Mouse (Mus musculus) MEL (cell line): Measurements from ENCODE around the gene Hnrnpul1. TPM values are rescaled to one million over a fixed set of nuclear protein-coding genes. Genes with fewer than 3 reads are reported as not detected.

Experiments
- DNase-seq: peaks from one replicate; pipeline ENCODE4 v3.0.0; 2011; ENCODE audit warnings: low read depth, low spot score
- H3K27ac ChIP-seq: 2 replicates; pipeline ENCODE4 v1.5.1; 2012; ENCODE audit warnings: low read depth, mild to moderate bottlenecking, control low read depth, low read length, moderate library complexity; ENCODE audit not compliant: control insufficient read depth
- H3K27me3 ChIP-seq, 2 experiments: fragments of 150-350 bp in 1 of 2; sonication (generic) in 1 of 2; 2 replicates each; pipeline ENCODE4 v1.6.1; 2012; ENCODE audit warnings: low read length in 2 of 2, mild to moderate bottlenecking in 2 of 2, improper control_type of control experiment in 1 of 2, moderate library complexity in 1 of 2; ENCODE audit not compliant: insufficient read depth in 2 of 2, control insufficient read depth in 1 of 2
- H3K36me3 ChIP-seq, 2 experiments: 2 replicates each; pipeline ENCODE4 v1.6.1; 2012 to 2014; ENCODE audit warnings: low read length in 2 of 2, improper control_type of control experiment in 1 of 2, inconsistent platforms in 1 of 2, mild to moderate bottlenecking in 1 of 2; ENCODE audit not compliant: insufficient read depth in 2 of 2, control insufficient read depth in 1 of 2
- H3K4me1 ChIP-seq, 2 experiments: fragments of 150-350 bp in 1 of 2; sonication (generic) in 1 of 2; 2 replicates each; pipeline ENCODE4 v1.6.1; 2012; ENCODE audit warnings: low read length in 2 of 2, improper control_type of control experiment in 1 of 2, mild to moderate bottlenecking in 1 of 2; ENCODE audit not compliant: insufficient read depth in 2 of 2, control insufficient read depth in 1 of 2
- H3K4me3 ChIP-seq, 2 experiments: fragments of 150-350 bp in 1 of 2; sonication (generic) in 1 of 2; 2 replicates each; pipeline ENCODE4 v1.5.1; 2012; ENCODE audit warnings: low read depth in 2 of 2, low read length in 2 of 2, mild to moderate bottlenecking in 2 of 2, moderate library complexity in 2 of 2, control low read depth in 1 of 2, improper control_type of control experiment in 1 of 2; ENCODE audit not compliant: control insufficient read depth in 1 of 2, insufficient read depth in 1 of 2
- H3K79me2 ChIP-seq: 2 replicates; pipeline ENCODE4 v1.6.1; 2012; ENCODE audit warnings: mild to moderate bottlenecking, low read length, moderate library complexity; ENCODE audit not compliant: control insufficient read depth, poor library complexity, insufficient read depth
- H3K9ac ChIP-seq: 2 replicates; pipeline ENCODE4 v1.6.1; 2012; ENCODE audit warnings: low read depth, mild to moderate bottlenecking, control low read depth, low read length, moderate library complexity; ENCODE audit not compliant: control insufficient read depth, poor library complexity, severe bottlenecking
- H3K9me3 ChIP-seq: fragments of 150-350 bp; sonication (generic); replicated peaks from 2 replicates; pipeline ENCODE4 v1.6.1; 2012; ENCODE audit warnings: mild to moderate bottlenecking, low read length, improper control_type of control experiment, moderate library complexity; ENCODE audit not compliant: insufficient read depth
- CHD1 ChIP-seq: IDR thresholded peaks from 2 replicates; pipeline ENCODE4 v1.6.1; 2012; ENCODE audit warnings: low read depth, mild to moderate bottlenecking, inconsistent platforms, low read length, improper control_type of control experiment
- E2F4 ChIP-seq: IDR thresholded peaks from 2 replicates; pipeline ENCODE4 v1.6.1; 2011; ENCODE audit warnings: low read depth, low read length, improper control_type of control experiment, borderline replicate concordance
- EP300 ChIP-seq, 2 experiments: IDR thresholded peaks; 2 replicates each; pipeline ENCODE4 v1.6.1; 2011; ENCODE audit warnings: improper control_type of control experiment in 2 of 2, low read length in 2 of 2, low read depth in 1 of 2, mild to moderate bottlenecking in 1 of 2
- ETS1 ChIP-seq: IDR thresholded peaks from 2 replicates; pipeline ENCODE4 v1.6.1; 2012; ENCODE audit warnings: low read depth, mild to moderate bottlenecking, inconsistent platforms, low read length, improper control_type of control experiment, moderate library complexity
- GABPA ChIP-seq: IDR thresholded peaks from 2 replicates; pipeline ENCODE4 v1.6.1; 2012; ENCODE audit warnings: low read depth, mild to moderate bottlenecking, inconsistent platforms, low read length, improper control_type of control experiment, moderate library complexity
- GATA1 ChIP-seq: IDR thresholded peaks from 2 replicates; pipeline ENCODE4 v1.6.1; 2011; ENCODE audit warnings: low read depth, low read length, improper control_type of control experiment
- HCFC1 ChIP-seq: IDR thresholded peaks from 2 replicates; pipeline ENCODE4 v1.6.1; 2012; ENCODE audit warnings: low read depth, mild to moderate bottlenecking, inconsistent platforms, low read length, improper control_type of control experiment, moderate library complexity
- MAX ChIP-seq: IDR thresholded peaks from 2 replicates; pipeline ENCODE4 v1.6.1; 2011; ENCODE audit warnings: low read length, improper control_type of control experiment
- MEF2A ChIP-seq: IDR thresholded peaks from 2 replicates; pipeline ENCODE4 v1.6.1; 2014; ENCODE audit warnings: low read depth, mild to moderate bottlenecking, inconsistent platforms, low read length, improper control_type of control experiment; ENCODE audit not compliant: poor library complexity, insufficient replicate concordance, severe bottlenecking; ENCODE audit errors: extremely low read depth
- MXI1 ChIP-seq: IDR thresholded peaks from 2 replicates; pipeline ENCODE4 v1.6.1; 2011; ENCODE audit warnings: mild to moderate bottlenecking, low read depth, low read length, improper control_type of control experiment
- MYC ChIP-seq: IDR thresholded peaks from 2 replicates; pipeline ENCODE4 v1.6.1; 2011; ENCODE audit warnings: low read depth, mild to moderate bottlenecking, low read length, improper control_type of control experiment, moderate library complexity
- NELFE ChIP-seq: IDR thresholded peaks from 2 replicates; pipeline ENCODE4 v1.6.1; 2011; ENCODE audit warnings: low read depth, low read length, improper control_type of control experiment
- POLR2A ChIP-seq, 2 experiments: IDR thresholded peaks; 2 replicates each; pipeline ENCODE4 v1.6.1; 2011 to 2012; ENCODE audit warnings: low read length in 2 of 2, mild to moderate bottlenecking in 2 of 2, control low read depth in 1 of 2, improper control_type of control experiment in 1 of 2, low read depth in 1 of 2, moderate library complexity in 1 of 2; ENCODE audit not compliant: control insufficient read depth in 1 of 2, insufficient read depth in 1 of 2, poor library complexity in 1 of 2
- POLR2AphosphoS5 ChIP-seq: IDR thresholded peaks from 2 replicates; pipeline ENCODE4 v1.6.1; 2012; ENCODE audit warnings: low read depth, borderline replicate concordance, mild to moderate bottlenecking, inconsistent platforms, low read length, moderate library complexity, mixed read lengths
- RAD21 ChIP-seq: IDR thresholded peaks from 2 replicates; pipeline ENCODE4 v1.6.1; 2011; ENCODE audit warnings: mild to moderate bottlenecking, low read depth, low read length, improper control_type of control experiment
- RCOR1 ChIP-seq: IDR thresholded peaks from 2 replicates; pipeline ENCODE4 v1.6.1; 2012; ENCODE audit warnings: low read depth, mild to moderate bottlenecking, inconsistent platforms, low read length, improper control_type of control experiment
- SIN3A ChIP-seq: IDR thresholded peaks from 2 replicates; pipeline ENCODE4 v1.6.1; 2012; ENCODE audit warnings: low read length, improper control_type of control experiment, inconsistent platforms
- SMC3 ChIP-seq: IDR thresholded peaks from 2 replicates; pipeline ENCODE4 v1.6.1; 2011; ENCODE audit warnings: low read depth, low read length, improper control_type of control experiment
- TAL1 ChIP-seq: IDR thresholded peaks from 2 replicates; pipeline ENCODE4 v1.6.1; 2012; ENCODE audit warnings: mild to moderate bottlenecking, inconsistent platforms, low read length, moderate library complexity, mixed read lengths
- TBP ChIP-seq: IDR thresholded peaks from 2 replicates; pipeline ENCODE4 v1.8.0; 2011; ENCODE audit warnings: low read depth, low read length, improper control_type of control experiment
- TCF12 ChIP-seq: IDR thresholded peaks from 2 replicates; pipeline ENCODE4 v1.6.1; 2014; ENCODE audit warnings: low read depth, mild to moderate bottlenecking, inconsistent platforms, low read length, improper control_type of control experiment, moderate library complexity
- USF2 ChIP-seq, 2 experiments: IDR thresholded peaks; 2 replicates each; pipeline ENCODE4 v1.6.1; 2011 to 2012; ENCODE audit warnings: improper control_type of control experiment in 2 of 2, low read length in 2 of 2, borderline replicate concordance in 1 of 2, inconsistent platforms in 1 of 2, low read depth in 1 of 2, mild to moderate bottlenecking in 1 of 2; ENCODE audit not compliant: insufficient read depth in 1 of 2
- ZC3H11A ChIP-seq: IDR thresholded peaks from 2 replicates; pipeline ENCODE4 v1.6.1; 2012; ENCODE audit warnings: low read depth, mild to moderate bottlenecking, inconsistent platforms, low read length, improper control_type of control experiment
- ZNF384 ChIP-seq: IDR thresholded peaks from 2 replicates; pipeline ENCODE4 v1.6.1; 2012; ENCODE audit warnings: low read depth, mild to moderate bottlenecking, inconsistent platforms, low read length, improper control_type of control experiment
- polyA plus RNA-seq, 2 experiments: library from polyadenylated mRNA; stranded (reverse) in 1 of 2; unstranded in 1 of 2; fragments of >175 nt in 1 of 2; fragments of >200 nt in 1 of 2; gene quantifications; 2 replicates each; pipeline versions ENCODE4 v1.2.1 to v1.2.4; 2012; ENCODE audit warnings: low replicate concordance in 2 of 2, low read depth in 1 of 2; ENCODE audit not compliant: insufficient read length in 2 of 2, insufficient read depth in 1 of 2, missing spikeins in 1 of 2
- total RNA-seq: library from RNA; depleted of rRNA; stranded (reverse); fragments of 300-350 nt; gene quantifications from 2 replicates; pipeline ENCODE4 v1.2.3, GENCODE M21; 2012

The Hnrnpul1 gene
- total and polyA plus RNA-seq, 3 experiments, result 56.1 to 215 (median 181) TPM

- H3K4me3 ChIP-seq, result no peak overlapping the region
- TF ChIP-seq POLR2A (IDR thresholded peaks at IDR 0.05; ENCODE audit: control insufficient read depth in 1 of 2, insufficient read depth in 1 of 2, low read depth in 1 of 2, low read length in 2 of 2, poor library complexity in 1 of 2) (peak in 1 of 2 experiments; percentile 46; a peak in 1 of 4 replicates), GATA1 (no peak)
- no peak for DNase-seq
- H3K9me3 ChIP-seq, result no peaks in the 10 kb centered on the region
- no peaks in the 10 kb centered on the region for H3K27me3 ChIP-seq
- no peak overlapping the region for H3K27ac ChIP-seq
- no peak overlapping the region for H3K9ac ChIP-seq
- peaks cover 0 to 2% of the 10 kb centered on the region in 2 experiments; a peak in 1 of 4 replicates for H3K4me1 ChIP-seq
- peaks cover 22% of the 10 kb centered on the region for H3K79me2 ChIP-seq
- H3K36me3 ChIP-seq, result peaks cover 10 to 38% of the 10 kb centered on the region in 2 experiments
Observed at GRCm38 (mm10) chr7:25699851-25700250, 54.7 kb downstream of the Hnrnpul1 start.

GRCm38 (mm10) chr7:25694104-25694503 is 60.5 kb downstream of the Hnrnpul1 start:
- Histone ChIP-seq H3K36me3 (peaks cover 18 to 30% of the 10 kb centered on the region in 2 experiments), H3K4me3 (no peak overlapping the region), H3K4me1 (peaks cover 0 to 10% of the 10 kb centered on the region in 2 experiments; a peak in 3 of 4 replicates), H3K79me2 (peaks cover 55% of the 10 kb centered on the region), H3K27me3 (no peaks in the 10 kb centered on the region), H3K9ac (no peak overlapping the region), H3K9me3 (no peaks in the 10 kb centered on the region), H3K27ac (no peak overlapping the region)
- DNase-seq, result no peak
- TF ChIP-seq CHD1 (no peak), MAX (no peak), POLR2AphosphoS5 (no peak), RAD21 (no peak), MXI1 (no peak), TCF12 (no peak), ETS1 (no peak), TBP (no peak)

GRCm38 (mm10) chr7:25690051-25690450 is 64.5 kb downstream of the Hnrnpul1 start:
- Histone ChIP-seq H3K4me3 (peak overlapping the region; percentile 51 to 97), H3K27ac (peak overlapping the region; percentile 98), H3K36me3 (peaks cover 14 to 31% of the 10 kb centered on the region in 2 experiments), H3K9ac (peak overlapping the region; percentile 99), H3K9me3 (no peaks in the 10 kb centered on the region), H3K27me3 (no peaks in the 10 kb centered on the region), H3K79me2 (peaks cover 79% of the 10 kb centered on the region), H3K4me1 (peaks cover 0 to 24% of the 10 kb centered on the region in 2 experiments; a peak in 3 of 4 replicates)
- no peak for DNase-seq
- TF ChIP-seq EP300 (IDR thresholded peaks at IDR 0.05; ENCODE audit: low read depth in 1 of 2, low read length in 2 of 2), result no peak
- TF ChIP-seq E2F4, result no peak
- TF ChIP-seq MEF2A, result no peak
- no peak for TF ChIP-seq RCOR1
- TF ChIP-seq HCFC1, result no peak
- no peak for TF ChIP-seq POLR2AphosphoS5
- TF ChIP-seq GABPA, result no peak
- no peak for TF ChIP-seq POLR2A (IDR thresholded peaks at IDR 0.05; ENCODE audit: control insufficient read depth in 1 of 2, insufficient read depth in 1 of 2, low read depth in 1 of 2, low read length in 2 of 2, poor library complexity in 1 of 2)
- TF ChIP-seq USF2 (IDR thresholded peaks at IDR 0.05; ENCODE audit: borderline replicate concordance in 1 of 2, insufficient read depth in 1 of 2, low read depth in 1 of 2, low read length in 2 of 2), result no peak
- no peak for TF ChIP-seq ZC3H11A
- no peak for TF ChIP-seq SMC3
- TF ChIP-seq NELFE, result no peak
- TF ChIP-seq GATA1, result no peak
- no peak for TF ChIP-seq TCF12
- no peak for TF ChIP-seq SIN3A
- TF ChIP-seq TAL1, result no peak
- TF ChIP-seq MYC, result no peak
- no peak for TF ChIP-seq ZNF384
